Mouse (Mus musculus) large intestine, adult 2 months (tissue): ENCODE measurements around the gene Ovol1. TPM values are rescaled to one million over a fixed set of nuclear protein-coding genes. Genes with fewer than 3 reads are reported as not detected.

Source experiments
- DNase-seq: peaks from one replicate; pipeline ENCODE4 v3.0.0-alpha.2; 2012; ENCODE audit warnings: low read depth, low spot score
- WGBS: fragments of 180-500 bp; shearing (Covaris S2); methylation state at CpG from one replicate; pipeline ENCODE4 v1.1.7; 2018; 5-methylcytosine and 5-hydroxymethylcytosine counted together
- polyA plus RNA-seq: library from polyadenylated mRNA; depleted of rRNA; stranded (reverse); fragments of >200 nt; gene quantifications from 2 replicates; pipeline ENCODE4 v1.2.3, GENCODE M21; 2012

Gene Ovol1
- polyA plus RNA-seq, 1 experiment: 26.6 TPM

- 52% methylated on average over 8 of the region's 8 CpGs for WGBS
Observed at GRCm38 (mm10) chr19:5532520-5532919, 27.9 kb downstream of the Ovol1 start.

GRCm38 (mm10) chr19:5530138-5530524, 30.3 kb downstream of the Ovol1 start:
- DNase-seq: no peak
- 33% methylated on average over 7 of the region's 7 CpGs for WGBS

More at GRCm38 (mm10) chr19:5532520-5532919, 27.9 kb downstream of the Ovol1 start:
- DNase-seq: no peak

- peak; percentile 96 for DNase-seq
- 7% methylated on average over 20 of the region's 20 CpGs for WGBS
Observed at GRCm38 (mm10) chr19:5529325-5530137, 30.9 kb downstream of the Ovol1 start.

- 75% methylated on average over 5 of the region's 5 CpGs for WGBS
- DNase-seq: no peak
Observed at GRCm38 (mm10) chr19:5525204-5525603, 35.2 kb downstream of the Ovol1 start.

GRCm38 (mm10) chr19:5518721-5519120, 41.7 kb downstream of the Ovol1 start:
- 56% methylated on average over 3 of the region's 3 CpGs for WGBS
- no peak for DNase-seq

- WGBS: 85% methylated on average over 8 of the region's 8 CpGs
- no peak for DNase-seq
Observed at GRCm38 (mm10) chr19:5516906-5517505, 43.4 kb downstream of the Ovol1 start.

- no peak for DNase-seq
- WGBS: 85% methylated on average over 7 of the region's 7 CpGs
Observed at GRCm38 (mm10) chr19:5515840-5516777, 44.3 kb downstream of the Ovol1 start.

- no peak for DNase-seq
- 73% methylated on average over 3 of the region's 3 CpGs for WGBS
Observed at GRCm38 (mm10) chr19:5513005-5513349, 47.5 kb downstream of the Ovol1 start.

- DNase-seq: no peak
- 64% methylated on average over 12 of the region's 12 CpGs for WGBS
Observed at GRCm38 (mm10) chr19:5512091-5513004, 48.1 kb downstream of the Ovol1 start.

GRCm38 (mm10) chr19:5511074-5511632, 49.3 kb downstream of the Ovol1 start:
- 37% methylated on average over 15 of the region's 15 CpGs for WGBS

GRCm38 (mm10) chr19:5510031-5511026, 50.1 kb downstream of the Ovol1 start, which contains the start of gene Snx32:
Gene Snx32 (minus strand): TSS chr19:5510538.
- 3% methylated on average over 47 of the region's 47 CpGs for WGBS
- DNase-seq: no peak

More at GRCm38 (mm10) chr19:5511074-5511632, 49.3 kb downstream of the Ovol1 start:
- no peak for DNase-seq

- 46% methylated on average over 17 of the region's 17 CpGs for WGBS
Observed at GRCm38 (mm10) chr19:5503687-5504086, 56.8 kb downstream of the Ovol1 start, which contains the start of gene 1700020D05Rik. Gene 1700020D05Rik (minus strand): TSS chr19:5503787.

GRCm38 (mm10) chr19:5500330-5500875, 60.0 kb downstream of the Ovol1 start:
- DNase-seq: peak; percentile 78
- 35% methylated on average over 2 of the region's 2 CpGs for WGBS

More at GRCm38 (mm10) chr19:5503687-5504086, 56.8 kb downstream of the Ovol1 start, which contains the start of gene 1700020D05Rik:
- no peak for DNase-seq
